Mouse (Mus musculus): ENCODE measurements around the gene RPS10-NUDT3. TPM values are rescaled to one million over a fixed set of nuclear protein-coding genes. Genes with fewer than 3 reads are reported as not detected.
A peak's percentile ranks its signal among the peaks of the same experiment; 100 is the strongest.

The RPS10-NUDT3 gene
- polyA plus RNA-seq, 1 experiment: 0.16 TPM

- 29% methylated on average over 7 of the region's 7 CpGs for WGBS
- Histone ChIP-seq H3K4me3 (replicated peaks; ENCODE audit: insufficient read depth, low read depth, low read length) (peak overlapping the region; percentile 36), H3K4me1 (ENCODE audit: control insufficient read depth, insufficient read depth, low read length) (peaks cover 31% of the 10 kb centered on the region), H3K27me3 (ENCODE audit: control insufficient read depth, insufficient read depth, low read length) (no peaks in the 10 kb centered on the region), H3K27ac (ENCODE audit: insufficient read depth, low read length) (no peak overlapping the region)
- no peak for DNase-seq
- no peak for TF ChIP-seq CTCF (IDR thresholded peaks at IDR 0.05; ENCODE audit: borderline replicate concordance, insufficient read depth, low read depth, low read length)
- no peak for TF ChIP-seq POLR2A (IDR thresholded peaks at IDR 0.05; ENCODE audit: borderline replicate concordance, insufficient read depth, low read length)
These were observed 23.7 kb upstream of the RPS10-NUDT3 start for GRCm38 (mm10) chr17:27658767-27659166.

- Histone ChIP-seq H3K4me3 (replicated peaks; ENCODE audit: insufficient read depth, low read depth, low read length) (peak overlapping the region; percentile 68), H3K27ac (ENCODE audit: insufficient read depth, low read length) (peak overlapping the region; percentile 96), H3K4me1 (ENCODE audit: control insufficient read depth, insufficient read depth, low read length) (peaks cover 23% of the 10 kb centered on the region), H3K27me3 (ENCODE audit: control insufficient read depth, insufficient read depth, low read length) (no peaks in the 10 kb centered on the region)
- TF ChIP-seq POLR2A (IDR thresholded peaks at IDR 0.05; ENCODE audit: borderline replicate concordance, insufficient read depth, low read length): peak; percentile 13; the same call in 1 of the 2 replicates
- no peak for TF ChIP-seq CTCF (IDR thresholded peaks at IDR 0.05; ENCODE audit: borderline replicate concordance, insufficient read depth, low read depth, low read length)
- 7% methylated on average over 8 of the region's 8 CpGs for WGBS
- DNase-seq: peak; percentile 85 to 88
These were observed 22.1 kb upstream of the RPS10-NUDT3 start for GRCm38 (mm10) chr17:27657123-27657522.

GRCm38 (mm10) chr17:27656414-27656813, 21.4 kb upstream of the RPS10-NUDT3 start:
- peaks cover 21% of the 10 kb centered on the region for H3K4me1 ChIP-seq (ENCODE audit: control insufficient read depth, insufficient read depth, low read length)
- DNase-seq: no peak
- WGBS: 6% methylated on average over 5 of the region's 5 CpGs
- no peak for TF ChIP-seq CTCF (IDR thresholded peaks at IDR 0.05; ENCODE audit: borderline replicate concordance, insufficient read depth, low read depth, low read length)
- no peak for TF ChIP-seq POLR2A (IDR thresholded peaks at IDR 0.05; ENCODE audit: borderline replicate concordance, insufficient read depth, low read length)
- no peaks in the 10 kb centered on the region for H3K27me3 ChIP-seq (ENCODE audit: control insufficient read depth, insufficient read depth, low read length)
- peak overlapping the region; percentile 96 for H3K27ac ChIP-seq (ENCODE audit: insufficient read depth, low read length)
- peak overlapping the region; percentile 68 for H3K4me3 ChIP-seq (replicated peaks; ENCODE audit: insufficient read depth, low read depth, low read length)

GRCm38 (mm10) chr17:27656011-27656399, 21.0 kb upstream of the RPS10-NUDT3 start:
- WGBS: 7% methylated on average over 14 of the region's 14 CpGs
- Histone ChIP-seq H3K4me3 (replicated peaks; ENCODE audit: insufficient read depth, low read depth, low read length) (peak overlapping the region; percentile 68), H3K27me3 (ENCODE audit: control insufficient read depth, insufficient read depth, low read length) (no peaks in the 10 kb centered on the region), H3K27ac (ENCODE audit: insufficient read depth, low read length) (peak overlapping the region; percentile 96), H3K4me1 (ENCODE audit: control insufficient read depth, insufficient read depth, low read length) (peaks cover 22% of the 10 kb centered on the region)
- TF ChIP-seq POLR2A (IDR thresholded peaks at IDR 0.05; ENCODE audit: borderline replicate concordance, insufficient read depth, low read length) (no peak), CTCF (IDR thresholded peaks at IDR 0.05; ENCODE audit: borderline replicate concordance, insufficient read depth, low read depth, low read length) (no peak)
- DNase-seq: peak; percentile 78

GRCm38 (mm10) chr17:27655089-27656010, 20.3 kb upstream of the RPS10-NUDT3 start, which contains the start of gene Pacsin1:
Gene Pacsin1 (plus strand): TSS chr17:27655509.
- Histone ChIP-seq H3K4me1 (ENCODE audit: control insufficient read depth, insufficient read depth, low read length) (peaks cover 26% of the 10 kb centered on the region), H3K27ac (ENCODE audit: insufficient read depth, low read length) (peak within 1 kb of the TSS; percentile 99), H3K27me3 (ENCODE audit: control insufficient read depth, insufficient read depth, low read length) (no peaks in the 10 kb centered on the region), H3K4me3 (replicated peaks; ENCODE audit: insufficient read depth, low read depth, low read length) (peak within 1 kb of the TSS; percentile 68)
- peak; percentile 92 to 94 for DNase-seq
- WGBS: under 1% methylated on average over 61 of the region's 65 CpGs
- TF ChIP-seq CTCF (IDR thresholded peaks at IDR 0.05; ENCODE audit: borderline replicate concordance, insufficient read depth, low read depth, low read length): no peak
- peak; percentile 72 for TF ChIP-seq POLR2A (IDR thresholded peaks at IDR 0.05; ENCODE audit: borderline replicate concordance, insufficient read depth, low read length)

GRCm38 (mm10) chr17:27653253-27653959, 18.4 kb upstream of the RPS10-NUDT3 start:
- no peak for TF ChIP-seq CTCF (IDR thresholded peaks at IDR 0.05; ENCODE audit: borderline replicate concordance, insufficient read depth, low read depth, low read length)
- TF ChIP-seq POLR2A (IDR thresholded peaks at IDR 0.05; ENCODE audit: borderline replicate concordance, insufficient read depth, low read length): no peak
- Histone ChIP-seq H3K4me1 (ENCODE audit: control insufficient read depth, insufficient read depth, low read length) (peaks cover 17% of the 10 kb centered on the region; the same call in 1 of the 2 replicates), H3K4me3 (replicated peaks; ENCODE audit: insufficient read depth, low read depth, low read length) (no peak overlapping the region), H3K27ac (ENCODE audit: insufficient read depth, low read length) (no peak overlapping the region), H3K27me3 (ENCODE audit: control insufficient read depth, insufficient read depth, low read length) (no peaks in the 10 kb centered on the region)
- DNase-seq: no peak
- 77% methylated on average over 10 of the region's 10 CpGs for WGBS

GRCm38 (mm10) chr17:27652046-27652790, 17.2 kb upstream of the RPS10-NUDT3 start:
- WGBS: 91% methylated on average over 23 of the region's 23 CpGs
- H3K4me3 ChIP-seq (replicated peaks; ENCODE audit: insufficient read depth, low read depth, low read length): no peak overlapping the region
- peaks cover 15% of the 10 kb centered on the region; the same call in 1 of the 2 replicates for H3K4me1 ChIP-seq (ENCODE audit: control insufficient read depth, insufficient read depth, low read length)
- no peaks in the 10 kb centered on the region for H3K27me3 ChIP-seq (ENCODE audit: control insufficient read depth, insufficient read depth, low read length)
- no peak for DNase-seq
- TF ChIP-seq CTCF (IDR thresholded peaks at IDR 0.05; ENCODE audit: borderline replicate concordance, insufficient read depth, low read depth, low read length): no peak
- no peak for TF ChIP-seq POLR2A (IDR thresholded peaks at IDR 0.05; ENCODE audit: borderline replicate concordance, insufficient read depth, low read length)
- no peak overlapping the region for H3K27ac ChIP-seq (ENCODE audit: insufficient read depth, low read length)
